Mouse (Mus musculus) midbrain, embryonic 12.5 days (tissue): ENCODE measurements around the gene Gm14548. TPM values are rescaled to one million over a fixed set of nuclear protein-coding genes. Genes with fewer than 3 reads are reported as not detected.

Experiments used
- polyA plus RNA-seq: library from polyadenylated mRNA; unstranded; fragments of >200 nt; fragmentation: Nextera tagmentation; extraction: Ambion mirVana; gene quantifications from 2 replicates; pipeline ENCODE4 v1.2.1, GENCODE M21; 2016

Gm14548 gene
- polyA plus RNA-seq, 1 experiment from 2014 or later = not detected

Other genes with a start within 250 kb of the Gm14548 start
- 23.1 and 25.6 TPM in 2 replicates for gene Leng1, start 232.3 kb downstream of the Gm14548 start, polyA plus RNA-seq
- gene Tmc4, start 220.6 kb downstream of the Gm14548 start, polyA plus RNA-seq = 2.8 and 3.1 TPM in 2 replicates
- 202 and 212 TPM in 2 replicates for gene Tsen34, start 205.3 kb downstream of the Gm14548 start, polyA plus RNA-seq
- 37.9 and 42.6 TPM in 2 replicates for gene Mboat7, start 204.6 kb downstream of the Gm14548 start, polyA plus RNA-seq
- 1,015 and 1,051 TPM in 2 replicates for gene Rps9, start 194.1 kb downstream of the Gm14548 start, polyA plus RNA-seq
- 0.15 and 0.22 TPM in 2 replicates for gene Pirb, start 177.7 kb downstream of the Gm14548 start, polyA plus RNA-seq
- not detected in 2 replicates for gene Gm15448, start 72.4 kb downstream of the Gm14548 start, polyA plus RNA-seq
- not detected in 2 replicates for gene Pira2, start 53.1 kb downstream of the Gm14548 start, polyA plus RNA-seq
- gene Lilra6, start 17.4 kb upstream of the Gm14548 start, polyA plus RNA-seq = not detected in 2 replicates
- gene Lair1, start 165.1 kb upstream of the Gm14548 start, polyA plus RNA-seq = 1.4 and 1.7 TPM in 2 replicates
- gene Ttyh1, start 221.3 kb upstream of the Gm14548 start, polyA plus RNA-seq = 79.8 and 87.2 TPM in 2 replicates
- gene Leng8, start 238.9 kb upstream of the Gm14548 start, polyA plus RNA-seq = 121 and 130 TPM in 2 replicates